Mouse (Mus musculus) heart, adult 11 months (tissue): ENCODE measurements around the gene Ankrd1.

Experiments
- DNase-seq: peaks from one replicate; pipeline ENCODE4 v3.0.0; 2022

Ankrd1 gene

DNA sequence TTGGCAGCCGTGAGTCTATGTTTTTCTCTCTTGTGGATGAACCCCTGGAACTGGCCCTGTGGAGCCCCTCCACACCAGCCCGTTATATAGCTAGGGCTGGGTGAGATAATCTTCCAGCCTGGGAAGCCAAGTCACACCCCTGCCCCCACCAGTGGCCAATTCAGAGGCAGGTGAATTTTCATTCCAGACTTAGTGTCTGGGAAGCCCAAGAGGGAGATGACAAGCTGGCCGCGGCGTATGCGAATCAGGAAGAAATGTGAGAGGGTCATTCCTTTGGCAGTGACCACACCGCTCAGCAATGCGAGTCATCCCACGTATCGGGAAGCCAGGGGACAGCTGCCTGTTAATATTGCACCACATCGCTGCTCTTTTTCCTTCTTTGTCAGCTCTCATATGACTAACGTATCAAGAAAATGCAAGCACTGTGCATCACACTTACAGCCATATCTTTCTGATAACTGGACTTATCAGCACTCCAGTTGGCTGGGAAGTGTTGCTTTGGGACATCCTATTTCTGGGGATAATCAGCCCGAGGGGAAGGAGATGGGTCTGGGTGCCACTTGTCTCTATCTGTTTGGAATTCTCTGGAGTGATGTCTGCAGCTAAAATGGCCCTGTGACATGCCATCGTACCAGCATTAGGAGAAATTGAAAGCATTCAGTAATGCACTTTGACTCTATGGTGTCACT, at the start of gene Ankrd1:
Gene Ankrd1, minus strand, starts transcription at position 317 of the 689 bp plus-strand sequence.
- DNase-seq: peak; percentile 96

DNA sequence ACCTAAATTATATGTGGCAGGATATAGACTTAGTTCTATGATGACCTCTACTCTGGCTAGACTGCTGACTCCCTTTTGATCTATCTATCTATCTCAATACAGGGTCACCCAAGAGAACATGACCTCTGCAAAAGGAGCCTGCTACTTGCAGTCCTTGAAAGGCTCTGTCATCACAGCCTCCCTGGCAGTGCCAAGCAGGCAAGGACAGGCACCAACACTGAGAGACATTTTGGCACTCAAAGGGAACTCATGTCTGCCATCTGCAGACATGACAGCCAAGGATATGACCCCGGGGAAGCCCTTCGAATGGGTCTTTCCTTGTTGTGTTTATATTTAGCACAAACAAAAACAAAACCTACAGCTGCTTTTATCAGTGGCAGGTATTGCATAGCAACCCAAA, 49.2 kb upstream of the Ankrd1 start:
- peak; percentile 99 for DNase-seq

DNA sequence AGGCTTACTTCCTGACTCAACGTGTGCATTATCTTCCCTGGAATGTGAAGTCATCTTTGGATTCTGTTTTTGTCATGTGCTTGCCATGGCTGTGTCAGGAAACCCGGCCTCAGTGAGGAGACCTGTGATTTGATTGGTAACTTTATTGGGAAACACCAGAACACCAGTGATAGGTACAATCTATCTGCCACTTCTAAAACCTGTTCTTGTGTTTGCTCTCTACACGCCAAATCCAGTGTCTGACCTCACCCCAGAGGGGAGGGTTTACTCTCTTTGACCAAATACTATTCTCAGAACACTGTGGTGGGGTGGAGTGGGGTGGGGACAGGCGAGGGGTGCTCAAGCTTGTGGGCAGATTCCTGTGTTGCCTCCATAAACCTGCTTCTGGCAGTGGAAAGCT, 48.2 kb upstream of the Ankrd1 start:
- DNase-seq: peak; percentile 96

DNA sequence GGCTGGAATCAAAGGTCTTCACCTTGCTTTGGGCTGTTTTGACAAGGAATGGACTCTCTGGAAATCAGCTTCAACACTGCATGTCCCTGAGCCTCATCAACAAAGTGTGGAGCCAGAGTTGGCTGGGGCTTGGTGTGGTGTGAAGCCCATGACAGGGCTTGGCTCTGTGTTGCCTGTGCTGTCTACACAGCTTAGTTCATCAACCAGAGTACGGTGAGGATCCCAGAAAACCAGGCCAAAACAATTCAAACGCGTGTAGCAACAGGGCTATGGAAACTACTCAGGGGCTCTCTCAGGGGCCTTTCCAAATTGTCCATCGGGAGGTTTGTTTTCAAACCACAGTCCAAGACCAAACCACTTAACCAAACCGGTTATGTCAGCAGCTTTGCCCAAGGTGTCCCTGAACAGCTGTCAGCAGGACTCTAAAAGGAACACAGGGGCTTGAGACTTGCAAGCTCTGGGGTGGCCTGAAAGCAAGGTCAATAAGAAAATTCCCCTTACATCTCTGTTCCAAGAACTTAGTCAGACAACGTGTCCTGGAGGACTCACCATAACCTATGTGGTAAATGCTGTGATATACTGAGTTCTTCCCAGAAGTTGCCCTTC, 47.5 kb upstream of the Ankrd1 start:
- DNase-seq: peak; percentile 98

DNA sequence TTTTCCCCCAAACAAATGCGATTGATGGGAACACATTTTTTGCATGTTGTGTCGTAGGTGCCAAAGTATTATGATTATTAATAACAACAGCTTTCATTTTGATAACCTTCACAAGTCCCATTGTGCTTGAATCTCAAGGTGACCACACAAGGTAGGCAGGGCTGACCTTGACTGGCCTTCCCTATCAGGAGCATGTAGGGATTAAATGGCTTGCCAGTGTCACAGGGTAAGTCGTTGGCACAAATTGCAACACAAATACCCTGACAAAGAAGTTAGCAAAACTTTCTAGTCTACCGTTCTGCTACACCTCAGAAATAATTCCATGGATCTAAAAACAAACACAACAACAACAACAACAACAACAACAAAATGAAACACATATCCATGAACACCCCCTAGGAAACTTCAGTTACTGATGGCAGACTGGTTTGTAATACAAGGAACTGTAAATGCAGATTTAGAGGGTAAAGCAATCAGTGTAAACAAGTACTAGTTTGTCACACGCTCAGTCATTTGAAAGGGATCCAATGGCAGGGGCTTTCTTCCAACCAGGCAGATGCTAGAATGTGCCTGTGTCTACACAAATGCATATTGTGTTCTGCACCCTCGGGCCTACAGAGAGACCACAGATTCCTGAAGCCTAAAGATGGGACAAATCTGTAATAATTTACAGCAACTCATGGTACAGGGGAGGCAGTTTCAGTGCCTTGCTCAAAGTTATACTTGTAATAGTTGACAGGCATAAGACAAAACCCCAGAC, 46.7 kb upstream of the Ankrd1 start:
- peak; percentile 92 for DNase-seq

DNA sequence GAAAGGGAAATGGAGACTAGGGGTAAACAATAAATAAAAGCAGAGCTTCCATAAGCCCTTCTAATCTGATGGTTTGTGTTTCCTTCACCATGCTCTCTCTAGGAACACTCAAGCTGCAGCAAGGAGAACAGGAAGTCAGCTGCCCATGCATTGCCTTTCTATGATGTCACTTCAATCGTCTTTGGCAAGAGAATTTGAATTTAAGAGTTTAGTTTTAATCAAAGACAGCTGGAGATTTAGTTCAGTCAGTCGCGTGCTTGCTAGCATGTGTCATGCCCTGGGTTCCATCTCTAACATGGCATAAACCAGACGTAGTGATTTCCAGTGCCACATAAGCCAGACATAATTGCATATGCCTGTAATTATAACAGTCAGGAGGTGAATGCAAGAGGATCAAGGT, 45.5 kb upstream of the Ankrd1 start:
- DNase-seq: peak; percentile 28

DNA sequence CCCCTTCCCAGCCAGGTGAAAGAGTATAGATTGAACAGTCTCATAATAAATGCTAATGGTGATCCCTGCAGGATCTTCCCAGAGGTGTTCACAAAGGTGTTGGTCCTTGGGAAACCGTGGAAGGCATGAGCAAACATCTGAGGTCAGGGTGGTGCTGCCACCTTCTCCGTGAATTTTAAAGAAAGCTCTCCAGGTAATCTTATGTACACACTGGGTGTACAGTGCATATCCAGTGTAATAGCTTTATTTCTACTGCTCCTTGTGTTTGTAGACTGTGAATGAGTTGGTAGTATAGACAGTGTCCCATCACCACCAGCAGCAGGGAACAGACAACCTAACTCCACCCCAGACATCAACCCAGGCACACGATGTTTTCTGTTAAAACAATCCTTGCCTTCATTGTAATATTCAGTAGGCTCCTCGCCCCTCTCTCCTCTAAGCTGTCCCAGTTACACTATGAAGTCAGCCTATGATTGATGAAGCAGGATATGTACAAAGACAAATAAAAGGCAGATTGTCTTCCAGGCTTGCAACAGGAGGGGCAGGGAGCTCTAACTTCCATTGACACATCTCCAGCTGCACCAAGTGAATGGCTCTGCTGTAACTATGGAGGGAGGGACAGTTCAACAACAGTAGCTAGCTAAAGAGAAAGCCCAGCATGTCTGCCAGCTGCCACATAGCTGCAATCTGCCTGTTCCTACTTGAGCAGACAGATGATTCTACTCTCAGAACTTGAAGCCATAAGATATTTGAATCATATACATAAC, 30.5 kb upstream of the Ankrd1 start:
- no peak for DNase-seq

DNA sequence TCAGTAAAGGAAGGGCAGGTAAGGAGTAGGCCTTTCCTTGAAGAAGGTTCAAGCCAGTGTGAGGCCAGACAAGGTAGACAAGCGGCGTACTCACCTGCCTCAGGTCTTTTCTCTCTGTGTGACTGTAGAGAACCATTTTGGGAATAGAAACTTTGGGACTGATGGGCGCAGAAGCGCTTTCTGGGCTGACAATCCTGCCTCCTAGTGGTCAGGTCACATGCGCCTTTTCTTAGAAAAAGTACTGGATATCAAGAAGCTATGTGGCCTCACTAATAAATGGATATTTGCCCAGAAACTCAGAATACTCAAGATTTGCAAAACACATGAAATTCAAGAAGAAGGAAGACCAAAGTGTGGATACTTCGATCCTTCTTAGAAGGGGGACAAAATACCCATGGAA, 28.7 kb upstream of the Ankrd1 start:
- no peak for DNase-seq

DNA sequence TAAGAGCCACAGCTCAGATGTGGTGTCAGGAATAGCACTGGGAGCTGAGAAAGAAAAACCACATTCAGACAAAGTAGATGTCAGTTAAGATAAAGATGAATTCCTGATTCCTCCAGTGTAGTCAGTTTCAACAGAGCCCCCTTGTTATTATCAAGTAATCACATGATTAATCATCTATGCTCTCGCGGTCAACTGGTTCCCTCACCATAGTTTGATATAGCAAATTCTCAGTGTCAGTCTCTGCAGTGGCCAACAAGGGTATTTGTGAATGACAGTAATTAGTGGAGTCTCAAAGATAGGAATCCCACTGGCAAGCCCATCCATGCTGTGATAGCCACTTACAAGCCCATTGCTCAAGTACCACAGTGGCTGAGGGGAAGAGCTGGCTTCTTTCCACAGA, 23.7 kb upstream of the Ankrd1 start:
- DNase-seq: no peak

DNA sequence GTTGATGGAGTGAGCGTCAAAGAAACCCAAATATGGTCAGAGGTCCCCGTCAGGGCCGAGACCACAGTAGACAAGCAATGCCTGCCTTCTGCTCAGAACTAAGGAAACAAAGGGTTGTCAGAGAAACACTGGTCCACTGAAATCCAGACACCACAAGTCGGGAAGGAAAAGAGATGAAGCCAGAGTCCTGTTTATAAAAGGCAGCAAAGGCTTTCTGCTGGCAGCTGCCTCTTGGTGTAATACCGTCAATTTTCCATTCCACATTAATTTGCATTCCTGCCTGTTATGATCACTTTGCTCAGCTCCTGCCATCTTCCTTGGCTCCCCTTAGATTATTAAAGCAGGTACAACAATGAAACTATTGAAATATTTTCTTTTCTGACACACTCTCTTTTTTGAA, 13.8 kb upstream of the Ankrd1 start:
- peak; percentile 79 for DNase-seq

DNA sequence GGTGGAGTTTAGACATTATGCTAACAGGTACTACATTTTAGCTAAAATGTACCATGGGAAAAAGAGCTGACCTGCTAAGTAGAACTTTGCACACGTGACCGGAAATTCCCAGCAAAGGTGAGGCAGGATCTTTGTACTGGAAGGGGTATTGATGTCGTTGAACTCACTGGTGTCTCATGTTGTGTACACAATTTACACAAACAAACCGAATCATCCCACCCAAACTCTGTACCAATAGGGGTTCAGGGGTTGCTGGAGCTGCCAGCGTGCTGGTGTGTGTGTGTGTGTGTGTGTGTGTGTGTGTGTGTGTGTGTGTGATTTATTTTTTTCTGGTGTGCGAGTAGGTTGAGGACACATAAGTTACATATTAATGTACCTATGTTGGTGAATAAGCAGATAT, 13.2 kb upstream of the Ankrd1 start:
- DNase-seq: peak; percentile 8

DNA sequence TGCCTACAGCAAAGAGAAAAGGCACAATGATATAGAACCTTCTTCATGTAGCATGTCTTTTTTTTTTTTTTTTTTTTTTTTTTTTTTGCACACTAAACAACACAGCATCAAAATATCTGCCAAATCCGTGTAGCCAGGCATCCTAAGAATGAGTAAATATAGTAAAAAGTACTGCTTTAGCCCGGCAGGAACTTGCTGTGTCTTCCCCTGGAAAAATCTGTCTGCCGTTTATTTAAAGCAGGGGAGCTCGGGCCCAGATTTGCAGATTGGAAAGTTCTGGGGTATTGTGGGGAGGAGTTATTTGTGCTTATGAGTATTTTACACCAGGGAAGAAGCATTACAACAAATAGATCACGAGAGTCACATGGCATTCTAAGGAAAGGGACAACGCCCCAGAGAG, 12.1 kb upstream of the Ankrd1 start:
- DNase-seq: no peak

DNA sequence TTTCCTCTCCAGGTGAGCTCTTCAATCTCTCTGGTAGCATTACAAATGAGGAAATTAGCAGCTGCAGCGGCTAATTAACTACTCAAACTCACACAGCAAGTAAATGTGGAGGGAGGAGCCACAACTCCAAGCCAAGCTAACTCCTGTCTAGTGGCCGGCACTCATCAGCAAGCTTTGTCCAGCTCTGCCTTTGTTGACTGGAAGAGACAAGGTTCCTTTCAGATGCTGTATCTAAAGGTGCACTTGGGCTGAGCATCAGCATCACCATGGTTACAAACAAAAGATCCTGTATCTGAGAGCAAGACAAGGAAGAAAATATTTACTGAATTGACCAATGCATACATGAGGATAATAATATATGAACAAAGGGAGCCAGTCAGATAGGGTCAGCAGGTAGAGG, 10.3 kb upstream of the Ankrd1 start:
- DNase-seq: no peak

DNA sequence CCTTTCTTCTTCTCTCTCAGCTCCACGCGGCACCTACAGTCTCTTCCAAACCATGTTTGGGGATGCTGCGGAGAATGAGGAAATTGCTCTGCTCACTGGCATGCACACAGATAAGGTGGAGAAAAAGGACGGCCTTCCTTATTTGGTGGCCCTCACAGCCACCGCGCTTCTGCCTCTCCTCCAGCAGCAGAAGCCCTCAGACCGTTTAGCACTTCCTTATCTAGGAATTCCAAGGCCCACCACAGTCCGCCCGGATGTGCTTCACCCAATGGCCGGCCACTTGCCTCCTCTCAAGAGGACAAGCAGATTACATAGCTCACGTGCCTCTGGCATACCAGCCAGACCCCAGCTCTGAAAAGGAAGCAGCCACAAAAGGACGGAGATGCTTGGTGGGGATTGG, 9.7 kb upstream of the Ankrd1 start:
- DNase-seq: peak; percentile 90

DNA sequence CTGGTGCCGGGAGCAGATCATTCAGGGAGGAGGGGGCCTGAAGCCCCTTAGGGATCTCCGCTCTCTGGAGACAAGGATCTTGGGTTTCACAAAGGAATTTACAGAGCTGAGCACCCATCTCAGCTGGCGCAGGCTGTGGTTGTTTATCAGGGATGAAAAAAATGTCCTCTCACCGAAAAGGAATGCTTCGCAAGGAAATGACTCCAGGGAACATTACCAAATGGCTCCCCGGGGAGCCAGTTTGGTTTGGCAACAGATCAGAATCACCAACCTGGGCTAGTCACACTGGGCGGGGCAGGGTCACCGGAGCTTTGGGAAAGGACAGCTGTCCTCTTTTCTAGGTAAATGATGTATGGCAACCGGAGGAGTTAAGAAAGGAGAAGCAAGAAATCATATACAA, 9.3 kb upstream of the Ankrd1 start:
- DNase-seq: peak; percentile 92

DNA sequence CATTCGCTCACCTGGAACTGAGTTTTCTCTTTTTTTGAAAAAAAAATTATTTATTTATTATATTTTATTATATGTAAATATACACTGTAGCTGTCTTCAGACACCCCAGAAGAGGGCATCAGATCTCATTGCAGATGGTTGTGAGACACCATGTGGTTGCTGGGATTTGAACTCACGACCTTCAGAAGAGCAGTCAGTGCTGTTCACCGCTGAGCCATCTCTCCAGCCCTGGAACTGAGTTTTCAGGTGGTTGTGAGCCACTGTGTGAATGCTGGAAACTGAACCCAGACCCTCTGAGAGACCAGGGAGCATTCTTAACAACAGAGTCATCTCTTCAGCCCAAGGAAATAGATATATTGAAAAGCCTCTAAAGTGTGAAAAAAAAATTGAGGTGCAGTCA, 8.5 kb upstream of the Ankrd1 start:
- DNase-seq: peak; percentile 70

DNA sequence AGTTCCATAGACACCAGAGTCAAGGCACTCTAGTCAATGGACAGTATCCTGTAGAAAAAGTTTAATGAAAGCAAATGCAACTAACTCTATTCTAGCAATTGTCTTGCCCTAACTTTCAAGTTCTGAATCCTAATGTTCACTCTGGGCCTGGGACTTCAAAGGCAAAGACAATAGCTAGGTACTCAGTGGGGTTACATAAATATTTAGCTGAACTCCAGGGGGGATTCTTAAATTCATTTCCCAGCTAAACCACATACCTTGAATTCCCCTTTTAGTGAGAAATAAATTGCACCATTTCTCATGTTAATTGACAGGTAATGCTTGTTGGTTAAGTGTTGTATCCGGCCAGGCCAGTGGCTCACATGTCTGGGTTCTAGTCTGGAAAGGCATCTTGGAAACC, 4.3 kb upstream of the Ankrd1 start:
- peak; percentile 51 for DNase-seq

DNA sequence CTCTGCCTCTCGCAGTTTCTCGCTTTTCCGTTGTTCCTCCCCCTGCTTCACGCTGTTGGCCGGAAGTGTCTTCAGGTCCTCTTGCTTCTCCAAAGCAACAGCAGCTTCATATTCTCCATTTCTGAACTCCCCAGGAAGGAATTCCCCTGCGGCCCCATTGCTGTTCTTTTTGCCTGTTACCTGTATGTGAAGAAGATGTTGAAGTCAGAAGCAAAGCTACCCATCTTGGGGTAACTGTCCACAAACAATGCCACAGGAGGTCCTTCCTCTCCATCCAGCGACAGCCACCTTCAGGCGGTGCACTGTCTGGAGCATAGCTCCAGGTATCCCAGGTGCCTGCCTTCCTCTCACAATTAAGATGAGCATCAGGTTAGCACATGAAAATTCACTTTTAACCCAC, 680 bp downstream of the Ankrd1 start:
- DNase-seq: peak; percentile 84

DNA sequence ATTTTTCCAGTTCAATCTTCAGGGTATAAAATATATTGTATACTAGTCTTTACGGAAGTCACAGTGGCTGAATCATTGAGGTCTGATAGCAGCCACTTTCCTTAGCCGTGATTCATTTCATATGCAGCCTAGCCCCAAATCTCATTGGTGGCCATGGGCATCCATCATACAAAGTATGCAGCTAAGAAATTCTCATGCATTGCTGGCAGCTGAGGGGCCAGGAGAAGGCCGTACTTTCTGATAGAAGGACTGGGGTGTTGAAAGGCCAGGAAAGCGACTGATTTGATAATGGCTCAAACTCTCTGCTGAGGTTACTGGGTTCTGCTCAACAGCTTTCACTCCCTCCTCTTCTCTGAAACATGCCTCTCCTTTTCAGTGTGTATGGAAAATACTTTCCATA, 3.7 kb downstream of the Ankrd1 start:
- no peak for DNase-seq

DNA sequence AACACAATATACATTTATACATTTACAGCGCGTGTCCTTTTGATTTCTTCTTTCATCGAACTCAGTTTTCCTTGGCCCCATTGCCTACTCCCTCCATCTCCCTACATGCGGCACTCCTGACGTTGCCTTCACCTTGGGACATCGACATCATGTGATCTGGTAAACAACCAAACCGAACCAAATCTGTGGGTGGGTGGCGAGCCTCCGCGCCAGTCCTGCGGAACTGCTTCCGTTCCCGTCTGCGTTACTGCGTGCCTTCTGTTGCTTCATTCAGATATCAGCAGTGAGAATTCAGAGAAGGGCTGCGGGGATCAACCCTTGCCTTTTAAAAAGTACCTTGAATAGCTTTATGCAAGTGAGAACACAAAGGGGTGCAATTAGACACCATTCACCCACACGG, 7.9 kb downstream of the Ankrd1 start:
- peak; percentile 71 for DNase-seq

DNA sequence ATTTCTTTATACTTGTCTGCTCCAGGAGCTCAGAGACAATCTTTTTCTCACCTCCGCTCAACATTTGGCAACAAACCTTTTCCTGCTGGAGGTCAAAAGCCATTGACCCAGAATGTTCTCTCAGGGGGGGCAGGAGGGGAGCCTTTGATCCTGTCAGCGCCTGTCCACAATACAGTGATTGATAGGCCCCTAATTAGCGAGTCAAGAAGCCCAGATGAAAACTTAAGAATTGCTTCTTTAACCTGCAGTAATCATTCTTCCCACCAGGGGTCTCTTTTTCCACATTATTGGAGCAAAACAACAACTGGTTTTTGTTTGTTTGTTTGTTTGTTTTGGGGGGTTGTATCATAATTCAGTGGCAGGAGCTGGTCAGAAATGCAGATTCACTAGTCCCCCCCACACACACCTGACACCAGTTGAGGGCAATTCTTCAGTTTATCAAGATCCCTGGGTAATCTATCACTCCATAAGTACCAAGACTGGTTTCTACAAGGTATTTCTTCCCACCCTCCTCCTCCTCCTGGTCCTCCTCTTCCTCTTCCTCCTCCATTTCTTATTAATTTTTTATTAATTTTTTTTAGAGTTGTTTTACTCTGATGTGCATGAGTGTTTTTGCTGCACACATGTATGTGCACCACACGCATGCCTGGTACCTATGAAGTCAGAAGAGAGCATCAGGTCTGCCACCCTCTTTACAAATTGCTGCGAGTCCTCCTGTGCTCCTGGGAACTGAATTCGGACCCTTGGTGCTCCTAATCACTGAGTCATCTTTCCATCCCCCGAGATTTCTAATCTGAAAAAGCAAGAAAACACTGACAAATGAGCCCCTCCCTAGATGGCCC, 8.6 kb downstream of the Ankrd1 start:
- DNase-seq: peak; percentile 80

DNA sequence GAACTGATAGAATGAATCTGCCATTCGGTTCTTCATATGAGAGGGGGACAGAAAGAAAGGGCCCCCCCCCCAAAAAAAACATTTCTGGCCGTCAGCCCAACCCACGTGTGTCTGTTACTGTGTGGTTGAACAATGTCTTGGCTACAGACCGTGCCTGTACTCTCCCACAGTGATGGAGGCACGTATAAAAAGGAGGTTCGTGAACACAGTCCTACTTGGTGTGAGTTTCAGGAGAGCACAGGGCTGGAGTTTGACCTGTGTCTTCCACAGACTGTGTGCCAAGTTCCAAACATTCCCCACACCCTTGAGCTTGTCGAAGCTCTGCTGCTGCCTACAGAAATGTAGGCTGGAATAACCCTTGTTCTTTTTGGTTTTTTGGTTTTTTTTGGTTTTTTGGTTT, 9.4 kb downstream of the Ankrd1 start:
- peak; percentile 78 for DNase-seq
